Mouse (Mus musculus) lung, embryonic 15.5 days (tissue): Measurements from ENCODE around the gene Hap1. TPM values are rescaled to one million over a fixed set of nuclear protein-coding genes. Genes with fewer than 3 reads are reported as not detected.
A peak's percentile ranks its signal among the peaks of the same experiment; 100 is the strongest.
"Not testable (repeated sequence)": the region's sequence is repeated elsewhere in the genome, so short reads cannot be mapped to it uniquely, and the experiment has no call there.

Experiments
- ATAC-seq: fragments of 200-750 bp; cut with Nextera tagmentation; 2 replicates; pipeline ENCODE4 v1.8.0; 2017; ENCODE audit warnings: moderate number of reproducible peaks, borderline replicate concordance; ENCODE audit not compliant: low FRiP score, low TSS enrichment; ENCODE audit errors: extremely low read depth
- H3K27ac ChIP-seq: fragments of 300-500 bp; sonication (generic); 2 replicates; pipeline ENCODE4 v1.5.1; 2015; ENCODE audit warnings: moderate library complexity, mild to moderate bottlenecking, inconsistent platforms
- H3K27me3 ChIP-seq: fragments of 300-500 bp; sonication (generic); 2 replicates; pipeline ENCODE4 v1.6.1; 2015; ENCODE audit warnings: inconsistent platforms
- H3K36me3 ChIP-seq: fragments of 300-500 bp; sonication (generic); 2 replicates; pipeline ENCODE4 v1.6.1; 2015; ENCODE audit warnings: inconsistent platforms
- H3K4me1 ChIP-seq: fragments of 300-500 bp; sonication (generic); 2 replicates; pipeline ENCODE4 v1.6.1; 2015; ENCODE audit warnings: inconsistent platforms
- H3K4me2 ChIP-seq: fragments of 300-500 bp; sonication (generic); 2 replicates; pipeline ENCODE4 v1.6.1; 2015; ENCODE audit warnings: inconsistent platforms, mild to moderate bottlenecking, moderate library complexity
- H3K4me3 ChIP-seq: fragments of 300-500 bp; sonication (generic); 2 replicates; pipeline ENCODE4 v1.5.1; 2015; ENCODE audit warnings: mild to moderate bottlenecking, inconsistent platforms
- H3K9ac ChIP-seq: fragments of 300-500 bp; sonication (generic); 2 replicates; pipeline ENCODE4 v1.6.1; 2015; ENCODE audit warnings: inconsistent platforms
- H3K9me3 ChIP-seq: fragments of 300-500 bp; sonication (generic); 2 replicates; pipeline ENCODE4 v1.6.1; 2016; ENCODE audit warnings: inconsistent platforms
- WGBS: fragments of 180-500 bp; shearing (Covaris S2); methylation state at CpG from one replicate; pipeline ENCODE4 v1.1.7; 2015; 5-methylcytosine and 5-hydroxymethylcytosine counted together
- polyA plus RNA-seq: library from polyadenylated mRNA; unstranded; fragments of >200 nt; fragmentation: Nextera tagmentation; extraction: Ambion mirVana; gene quantifications from 2 replicates; pipeline ENCODE4 v1.2.1, GENCODE M21; 2015

Gene Hap1
- polyA plus RNA-seq, 1 experiment from 2014 or later, result 20.7 TPM

GRCm38 (mm10) chr11:100320701-100321410 is 35.1 kb downstream of the Hap1 start:
- H3K4me2 ChIP-seq, result peak overlapping the region; percentile 76
- H3K27ac ChIP-seq, result peak overlapping the region; percentile 99
- H3K36me3 ChIP-seq, result peaks cover 19% of the 10 kb centered on the region
- 17% methylated on average over 11 of the region's 11 CpGs for WGBS
- not testable (repeated sequence) for H3K9me3 ChIP-seq, H3K4me1 ChIP-seq, ATAC-seq, H3K27me3 ChIP-seq
- peak overlapping the region; percentile 99 for H3K9ac ChIP-seq
- peak overlapping the region; percentile 84 for H3K4me3 ChIP-seq

GRCm38 (mm10) chr11:100320172-100320630 is 35.7 kb downstream of the Hap1 start:
- Histone ChIP-seq H3K27me3 (no peaks in the 10 kb centered on the region), H3K27ac (peak overlapping the region; percentile 99), H3K36me3 (peaks cover 19% of the 10 kb centered on the region), H3K4me3 (peak overlapping the region; percentile 84), H3K4me1 (peaks cover 4% of the 10 kb centered on the region; the same call in 1 of the 2 replicates), H3K9me3 (no peaks in the 10 kb centered on the region), H3K4me2 (peak overlapping the region; percentile 76), H3K9ac (peak overlapping the region; percentile 99)
- ATAC-seq, result peak; percentile 90
- WGBS, result under 1% methylated on average over 39 of the region's 40 CpGs

- H3K36me3 ChIP-seq, result peaks cover 19% of the 10 kb centered on the region
- peak; percentile 94 for ATAC-seq
- peak within 1 kb of the TSS; percentile 76 for H3K4me2 ChIP-seq
- WGBS, result 1% methylated on average over 58 of the region's 58 CpGs
- H3K4me3 ChIP-seq, result peak within 1 kb of the TSS; percentile 84
- peak within 1 kb of the TSS; percentile 99 for H3K27ac ChIP-seq
- peaks cover 4% of the 10 kb centered on the region; the same call in 1 of the 2 replicates for H3K4me1 ChIP-seq
- peak within 1 kb of the TSS; percentile 99 for H3K9ac ChIP-seq
- no peaks in the 10 kb centered on the region for H3K27me3 ChIP-seq
- no peaks in the 10 kb centered on the region for H3K9me3 ChIP-seq
Measured at GRCm38 (mm10) chr11:100319492-100320171, 36.3 kb downstream of the Hap1 start, which contains the start of gene Eif1. Eif1 (plus strand) TSS chr11:100319885.

GRCm38 (mm10) chr11:100318529-100319451 is 37.1 kb downstream of the Hap1 start:
- Histone ChIP-seq H3K27ac (peak overlapping the region; percentile 64; the same call in 1 of the 2 replicates), H3K9ac (0 out of 2 replicates have a peak overlapping the region, but pooled peaks have one; percentile 43), H3K36me3 (peaks cover 19% of the 10 kb centered on the region), H3K4me3 (peak overlapping the region; percentile 84), H3K4me2 (peak overlapping the region; percentile 76), H3K9me3 (no peaks in the 10 kb centered on the region), H3K4me1 (peaks cover 4% of the 10 kb centered on the region; the same call in 1 of the 2 replicates), H3K27me3 (no peaks in the 10 kb centered on the region)
- ATAC-seq, result no peak
- 75% methylated on average over 10 of the region's 10 CpGs for WGBS

- no peak overlapping the region for H3K4me3 ChIP-seq
- no peak overlapping the region for H3K9ac ChIP-seq
- peaks cover 19% of the 10 kb centered on the region for H3K36me3 ChIP-seq
- no peak overlapping the region for H3K27ac ChIP-seq
- H3K27me3 ChIP-seq, result no peaks in the 10 kb centered on the region
- H3K4me2 ChIP-seq, result no peak overlapping the region
- no peak for ATAC-seq
- no peaks in the 10 kb centered on the region for H3K9me3 ChIP-seq
- WGBS, result 26% methylated on average over 6 of the region's 6 CpGs
- peaks cover 4% of the 10 kb centered on the region; the same call in 1 of the 2 replicates for H3K4me1 ChIP-seq
Measured at GRCm38 (mm10) chr11:100317826-100318380, 38.0 kb downstream of the Hap1 start.

- Histone ChIP-seq H3K4me1 (peaks cover 4% of the 10 kb centered on the region; the same call in 1 of the 2 replicates), H3K36me3 (no peaks in the 10 kb centered on the region), H3K9ac (no peak overlapping the region), H3K4me3 (no peak overlapping the region), H3K9me3 (no peaks in the 10 kb centered on the region), H3K27me3 (no peaks in the 10 kb centered on the region), H3K27ac (no peak overlapping the region), H3K4me2 (no peak overlapping the region)
- WGBS, result 89% methylated on average over 5 of the region's 5 CpGs
- ATAC-seq, result no peak
Measured at GRCm38 (mm10) chr11:100315439-100315838, 40.5 kb downstream of the Hap1 start.

- Histone ChIP-seq H3K9me3 (no peaks in the 10 kb centered on the region), H3K36me3 (no peaks in the 10 kb centered on the region), H3K4me1 (0 out of 2 replicates have a peak, but pooled peaks cover 4% of the 10 kb centered on the region), H3K4me2 (no peak overlapping the region), H3K27me3 (no peaks in the 10 kb centered on the region), H3K27ac (no peak overlapping the region), H3K4me3 (no peak overlapping the region), H3K9ac (no peak overlapping the region)
- 90% methylated on average over 6 of the region's 6 CpGs for WGBS
- no peak for ATAC-seq
Measured at GRCm38 (mm10) chr11:100313424-100313823, 42.5 kb downstream of the Hap1 start.

- Histone ChIP-seq H3K9me3 (no peaks in the 10 kb centered on the region), H3K4me3 (no peak overlapping the region), H3K27ac (no peak overlapping the region), H3K4me2 (no peak overlapping the region), H3K27me3 (no peaks in the 10 kb centered on the region), H3K9ac (no peak overlapping the region; the same call in 1 of the 2 replicates), H3K36me3 (no peaks in the 10 kb centered on the region), H3K4me1 (0 out of 2 replicates have a peak, but pooled peaks cover 4% of the 10 kb centered on the region)
- WGBS, result 21% methylated on average over 5 of the region's 5 CpGs
- 0 out of 2 replicates have a peak, but pooled peaks have one; percentile 31 for ATAC-seq
Measured at GRCm38 (mm10) chr11:100312096-100312679, 43.7 kb downstream of the Hap1 start.

- Histone ChIP-seq H3K27ac (no peak overlapping the region), H3K27me3 (no peaks in the 10 kb centered on the region), H3K36me3 (no peaks in the 10 kb centered on the region), H3K4me3 (no peak overlapping the region), H3K4me1 (0 out of 2 replicates have a peak, but pooled peaks cover 4% of the 10 kb centered on the region), H3K4me2 (no peak overlapping the region), H3K9me3 (no peaks in the 10 kb centered on the region), H3K9ac (no peak overlapping the region)
- WGBS, result 42% methylated on average over 1 of the region's 1 CpGs
- no peak for ATAC-seq
Measured at GRCm38 (mm10) chr11:100311656-100312055, 44.3 kb downstream of the Hap1 start.

GRCm38 (mm10) chr11:100308672-100309071 is 47.3 kb downstream of the Hap1 start:
- not testable (repeated sequence) for ATAC-seq, H3K9me3 ChIP-seq, H3K27me3 ChIP-seq, H3K4me1 ChIP-seq, H3K4me3 ChIP-seq, H3K36me3 ChIP-seq, H3K9ac ChIP-seq, H3K4me2 ChIP-seq, H3K27ac ChIP-seq
- 87% methylated on average over 6 of the region's 6 CpGs for WGBS
